Mouse (Mus musculus) hindbrain, embryonic 14.5 days (tissue): ENCODE data around the gene Ccnjl. TPM values are rescaled to one million over a fixed set of nuclear protein-coding genes. Genes with fewer than 3 reads are reported as not detected.

Experiments used
- polyA plus RNA-seq: library from polyadenylated mRNA; unstranded; fragments of >200 nt; fragmentation: Nextera tagmentation; extraction: Ambion mirVana; gene quantifications from 2 replicates; pipeline ENCODE4 v1.2.1, GENCODE M21; 2014

Ccnjl gene
- polyA plus RNA-seq, 1 experiment from 2014 or later = 11.9 TPM

Other genes starting within 250 kb of the Ccnjl start
- 44.9 and 53.0 TPM in 2 replicates for gene Pttg1, start 102.5 kb upstream of the Ccnjl start, polyA plus RNA-seq
- 55.2 and 57.0 TPM in 2 replicates for gene Slu7, start 95.0 kb upstream of the Ccnjl start, polyA plus RNA-seq
- gene C1qtnf2, start 54.5 kb upstream of the Ccnjl start, polyA plus RNA-seq = 11.8 and 13.5 TPM in 2 replicates
- 2.2 and 3.3 TPM in 2 replicates for gene 4933415A04Rik, start 58.3 kb downstream of the Ccnjl start, polyA plus RNA-seq
- not detected in 2 replicates for gene Fabp6, start 72.8 kb downstream of the Ccnjl start, polyA plus RNA-seq
- 42.1 and 42.7 TPM in 2 replicates for gene Pwwp2a, start 153.2 kb downstream of the Ccnjl start, polyA plus RNA-seq
- gene Ttc1, start 219.2 kb downstream of the Ccnjl start, polyA plus RNA-seq = 78.1 and 78.9 TPM in 2 replicates